Mouse (Mus musculus): Measurements from ENCODE around the gene Kif2b. TPM values are rescaled to one million over a fixed set of nuclear protein-coding genes. Genes with fewer than 3 reads are reported as not detected.

The Kif2b gene
- polyA plus RNA-seq (2015; fragmentation: Nextera tagmentation; extraction: Ambion mirVana): not detected in 2 replicates

GRCm38 (mm10) chr11:91577317-91577716 is at the start of gene Kif2b:
TSS of gene Kif2b (minus strand) at chr11:91577558.
- Histone ChIP-seq H3K4me3 (ENCODE audit: low read depth, low read length) (no peak within 1 kb of the TSS), H3K4me2 (replicated peaks; ENCODE audit: low read depth) (no peak within 1 kb of the TSS), H3K36me3 (ENCODE audit: control insufficient read depth, insufficient read depth, low read length) (no peaks in the 10 kb centered on the region), H3K27ac (replicated peaks) (no peak within 1 kb of the TSS), H3K9ac (ENCODE audit: low read length) (no peak within 1 kb of the TSS), H3K27me3 (ENCODE audit: control insufficient read depth, insufficient read depth, low read length) (no peaks in the 10 kb centered on the region), H3K9me3 (ENCODE audit: control insufficient read depth, low read length) (no peaks in the 10 kb centered on the region), H3K4me1 (replicated peaks; ENCODE audit: control insufficient read depth, insufficient read depth) (no peaks in the 10 kb centered on the region)
- ATAC-seq (ENCODE audit: low FRiP score, low TSS enrichment) (no peak), DNase-seq (ENCODE audit: low spot score) (no peak)
- 90% methylated on average over 9 of the region's 9 CpGs for WGBS
- no peak for TF ChIP-seq CTCF (IDR thresholded peaks at IDR 0.05; ENCODE audit: low read depth)
- TF ChIP-seq EP300 (optimal IDR thresholded peaks at IDR 0.05): no peak

GRCm38 (mm10) chr11:91593088-91593487 is 15.7 kb upstream of the Kif2b start:
- H3K9me3 ChIP-seq (ENCODE audit: control insufficient read depth, low read length): no peaks in the 10 kb centered on the region
- H3K9ac ChIP-seq (ENCODE audit: low read length): no peak overlapping the region
- no peaks in the 10 kb centered on the region for H3K36me3 ChIP-seq (ENCODE audit: control insufficient read depth, insufficient read depth, low read length)
- DNase-seq (ENCODE audit: low spot score) (no peak), ATAC-seq (ENCODE audit: low FRiP score, low TSS enrichment) (no peak)
- no peak overlapping the region for H3K27ac ChIP-seq (replicated peaks)
- TF ChIP-seq EP300 (optimal IDR thresholded peaks at IDR 0.05) (no peak), CTCF (IDR thresholded peaks at IDR 0.05; ENCODE audit: low read depth) (no peak)
- no peaks in the 10 kb centered on the region for H3K27me3 ChIP-seq (ENCODE audit: control insufficient read depth, insufficient read depth, low read length)
- no peaks in the 10 kb centered on the region for H3K4me1 ChIP-seq (replicated peaks; ENCODE audit: control insufficient read depth, insufficient read depth)
- no peak overlapping the region for H3K4me3 ChIP-seq (ENCODE audit: low read depth, low read length)
- H3K4me2 ChIP-seq (replicated peaks; ENCODE audit: low read depth): no peak overlapping the region
- 31% methylated on average over 3 of the region's 3 CpGs for WGBS

DNA sequence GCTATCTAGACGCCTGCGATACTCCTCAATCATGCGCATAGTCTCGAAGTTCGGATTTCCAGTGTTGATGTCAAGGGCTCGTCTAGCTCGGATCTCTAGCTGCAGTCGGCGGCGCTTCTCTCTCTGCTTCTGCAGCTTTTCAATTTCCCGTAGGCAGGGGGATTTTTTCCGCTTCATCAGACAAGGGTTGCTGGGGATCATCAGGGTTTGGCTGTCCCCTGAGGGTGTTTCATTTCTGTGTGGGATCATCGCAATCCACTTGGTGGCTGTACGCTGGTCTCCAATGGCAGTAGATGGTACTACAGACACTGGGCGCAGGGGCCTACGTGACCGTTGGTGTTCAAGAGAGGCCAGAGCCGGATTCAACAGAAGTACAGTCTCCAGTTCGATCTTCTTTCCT is 502 bp downstream of the Kif2b start:
- H3K9ac ChIP-seq (ENCODE audit: low read length): no peak overlapping the region
- H3K27ac ChIP-seq (replicated peaks): no peak overlapping the region
- no peak overlapping the region for H3K4me3 ChIP-seq (ENCODE audit: low read depth, low read length)
- H3K27me3 ChIP-seq (ENCODE audit: control insufficient read depth, insufficient read depth, low read length): no peaks in the 10 kb centered on the region
- WGBS: 95% methylated on average over 19 of the region's 19 CpGs
- ATAC-seq (ENCODE audit: low FRiP score, low TSS enrichment) (no peak), DNase-seq (ENCODE audit: low spot score) (no peak)
- H3K9me3 ChIP-seq (ENCODE audit: control insufficient read depth, low read length): no peaks in the 10 kb centered on the region
- no peak overlapping the region for H3K4me2 ChIP-seq (replicated peaks; ENCODE audit: low read depth)
- H3K36me3 ChIP-seq (ENCODE audit: control insufficient read depth, insufficient read depth, low read length): no peaks in the 10 kb centered on the region
- no peaks in the 10 kb centered on the region for H3K4me1 ChIP-seq (replicated peaks; ENCODE audit: control insufficient read depth, insufficient read depth)
- no peak for TF ChIP-seq EP300 (optimal IDR thresholded peaks at IDR 0.05)
- TF ChIP-seq CTCF (IDR thresholded peaks at IDR 0.05; ENCODE audit: low read depth): no peak

GRCm38 (mm10) chr11:91575406-91575805 is 2.0 kb downstream of the Kif2b start:
- Histone ChIP-seq H3K4me1 (replicated peaks; ENCODE audit: control insufficient read depth, insufficient read depth) (no peaks in the 10 kb centered on the region), H3K4me2 (replicated peaks; ENCODE audit: low read depth) (no peak overlapping the region), H3K9me3 (ENCODE audit: control insufficient read depth, low read length) (no peaks in the 10 kb centered on the region), H3K27ac (replicated peaks) (no peak overlapping the region), H3K4me3 (ENCODE audit: low read depth, low read length) (no peak overlapping the region), H3K36me3 (ENCODE audit: control insufficient read depth, insufficient read depth, low read length) (no peaks in the 10 kb centered on the region), H3K27me3 (ENCODE audit: control insufficient read depth, insufficient read depth, low read length) (no peaks in the 10 kb centered on the region), H3K9ac (ENCODE audit: low read length) (no peak overlapping the region)
- TF ChIP-seq EP300 (optimal IDR thresholded peaks at IDR 0.05) (no peak), CTCF (IDR thresholded peaks at IDR 0.05; ENCODE audit: low read depth) (no peak)
- WGBS: 79% methylated on average over 8 of the region's 8 CpGs
- DNase-seq (ENCODE audit: low spot score): no peak
- no peak for ATAC-seq (ENCODE audit: low FRiP score, low TSS enrichment)

- Histone ChIP-seq H3K4me3 (ENCODE audit: low read depth, low read length) (no peak overlapping the region), H3K27ac (replicated peaks) (no peak overlapping the region), H3K4me1 (replicated peaks; ENCODE audit: control insufficient read depth, insufficient read depth) (no peaks in the 10 kb centered on the region), H3K36me3 (ENCODE audit: control insufficient read depth, insufficient read depth, low read length) (no peaks in the 10 kb centered on the region), H3K27me3 (ENCODE audit: control insufficient read depth, insufficient read depth, low read length) (no peaks in the 10 kb centered on the region), H3K4me2 (replicated peaks; ENCODE audit: low read depth) (no peak overlapping the region), H3K9ac (ENCODE audit: low read length) (no peak overlapping the region), H3K9me3 (ENCODE audit: control insufficient read depth, low read length) (no peaks in the 10 kb centered on the region)
- WGBS: 70% methylated on average over 3 of the region's 3 CpGs
- DNase-seq (ENCODE audit: low spot score): no peak
- ATAC-seq (ENCODE audit: low FRiP score, low TSS enrichment): no peak
- TF ChIP-seq EP300 (optimal IDR thresholded peaks at IDR 0.05) (no peak), CTCF (IDR thresholded peaks at IDR 0.05; ENCODE audit: low read depth) (no peak)
These were observed 2.9 kb downstream of the Kif2b start for GRCm38 (mm10) chr11:91574477-91574876.

DNA sequence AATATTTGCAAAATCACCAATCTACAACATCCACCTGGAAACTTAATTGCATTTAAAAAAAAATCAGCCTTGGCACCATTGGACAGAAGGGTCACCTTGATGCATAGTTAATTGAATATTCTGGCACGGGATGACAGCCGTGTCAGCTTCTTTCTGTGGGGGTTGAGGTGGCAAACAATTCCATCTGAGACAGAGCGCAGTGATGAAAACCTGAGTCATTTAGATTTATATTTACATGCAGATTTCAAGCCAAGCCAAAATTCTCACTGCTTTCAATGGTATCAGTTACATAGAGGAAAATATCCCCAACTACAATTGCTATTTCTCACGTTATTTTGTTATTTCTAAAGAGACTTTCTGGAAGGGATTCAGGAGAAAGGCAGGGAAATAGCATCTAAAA is 46.6 kb downstream of the Kif2b start:
- Histone ChIP-seq H3K9ac (ENCODE audit: low read length) (no peak overlapping the region), H3K36me3 (ENCODE audit: control insufficient read depth, insufficient read depth, low read length) (no peaks in the 10 kb centered on the region), H3K4me1 (replicated peaks; ENCODE audit: control insufficient read depth, insufficient read depth) (no peaks in the 10 kb centered on the region), H3K27me3 (ENCODE audit: control insufficient read depth, insufficient read depth, low read length) (no peaks in the 10 kb centered on the region), H3K27ac (replicated peaks) (no peak overlapping the region), H3K9me3 (ENCODE audit: control insufficient read depth, low read length) (no peaks in the 10 kb centered on the region), H3K4me3 (ENCODE audit: low read depth, low read length) (no peak overlapping the region), H3K4me2 (replicated peaks; ENCODE audit: low read depth) (no peak overlapping the region)
- ATAC-seq (ENCODE audit: low FRiP score, low TSS enrichment) (no peak), DNase-seq (ENCODE audit: low spot score) (no peak)
- TF ChIP-seq CTCF (IDR thresholded peaks at IDR 0.05; ENCODE audit: low read depth) (no peak), EP300 (optimal IDR thresholded peaks at IDR 0.05) (no peak)
- 75% methylated on average over 4 of the region's 4 CpGs for WGBS
